Mouse (Mus musculus) heart, embryonic 10.5 days (tissue): Measurements from ENCODE around the gene Ccdc127. TPM values are rescaled to one million over a fixed set of nuclear protein-coding genes. Genes with fewer than 3 reads are reported as not detected.
A peak's percentile ranks its signal among the peaks of the same experiment; 100 is the strongest.

ENCODE experiments used
- DNase-seq: peaks from one replicate; pipeline ENCODE4 v3.0.0-alpha.2; 2017; ENCODE audit warnings: low spot score
- H3K27ac ChIP-seq: fragments of 300-500 bp; sonication (generic); 2 replicates; pipeline ENCODE4 v1.5.1; 2016; ENCODE audit warnings: mild to moderate bottlenecking
- H3K27me3 ChIP-seq: fragments of 300-500 bp; sonication (generic); 2 replicates; pipeline ENCODE4 v1.6.1; 2016; ENCODE audit warnings: mild to moderate bottlenecking; ENCODE audit not compliant: poor library complexity, insufficient read depth, severe bottlenecking
- H3K36me3 ChIP-seq: fragments of 300-500 bp; sonication (generic); 2 replicates; pipeline ENCODE4 v1.6.1; 2016; ENCODE audit warnings: mild to moderate bottlenecking, moderate library complexity
- H3K4me1 ChIP-seq: fragments of 300-500 bp; sonication (generic); 2 replicates; pipeline ENCODE4 v1.6.1; 2016; ENCODE audit warnings: mild to moderate bottlenecking
- H3K4me3 ChIP-seq: fragments of 300-500 bp; sonication (generic); 2 replicates; pipeline ENCODE4 v1.5.1; 2016; ENCODE audit warnings: mild to moderate bottlenecking, moderate library complexity
- H3K9me3 ChIP-seq: fragments of 300-500 bp; sonication (generic); 2 replicates; pipeline ENCODE4 v1.6.1; 2016; ENCODE audit warnings: mild to moderate bottlenecking, moderate library complexity
- WGBS: fragments of 180-500 bp; shearing (Covaris S2); methylation state at CpG from one replicate; pipeline ENCODE4 v1.1.7; 2016; 5-methylcytosine and 5-hydroxymethylcytosine counted together
- polyA plus RNA-seq: library from polyadenylated mRNA; unstranded; fragments of >200 nt; fragmentation: Nextera tagmentation; extraction: Ambion mirVana; gene quantifications from 2 replicates; pipeline ENCODE4 v1.2.1, GENCODE M21; 2016

Ccdc127 gene
- polyA plus RNA-seq, 1 experiment from 2014 or later: 50.0 TPM

- DNase-seq: no peak
- Histone ChIP-seq H3K36me3 (peaks cover 23% of the 10 kb centered on the region), H3K9me3 (no peaks in the 10 kb centered on the region), H3K4me3 (peak overlapping the region; percentile 77), H3K27ac (peak overlapping the region; percentile 99), H3K27me3 (no peaks in the 10 kb centered on the region), H3K4me1 (peaks cover 15% of the 10 kb centered on the region)
- WGBS: under 1% methylated on average over 15 of the region's 15 CpGs
Measured at GRCm38 (mm10) chr13:74350435-74350906, 362 bp downstream of the Ccdc127 start.

GRCm38 (mm10) chr13:74356491-74356890 lies 6.4 kb downstream of the Ccdc127 start:
- 94% methylated on average over 13 of the region's 13 CpGs for WGBS
- Histone ChIP-seq H3K4me1 (no peaks in the 10 kb centered on the region), H3K4me3 (no peak overlapping the region), H3K27ac (no peak overlapping the region), H3K27me3 (no peaks in the 10 kb centered on the region), H3K36me3 (peaks cover 77% of the 10 kb centered on the region), H3K9me3 (no peaks in the 10 kb centered on the region)
- DNase-seq: no peak

GRCm38 (mm10) chr13:74362218-74362617 lies 12.1 kb downstream of the Ccdc127 start:
- 81% methylated on average over 2 of the region's 2 CpGs for WGBS
- peaks cover 43% of the 10 kb centered on the region for H3K36me3 ChIP-seq
- H3K27me3 ChIP-seq: no peaks in the 10 kb centered on the region
- DNase-seq: no peak
- H3K4me3 ChIP-seq: no peak overlapping the region
- no peak overlapping the region for H3K27ac ChIP-seq
- peaks cover 18% of the 10 kb centered on the region for H3K4me1 ChIP-seq
- H3K9me3 ChIP-seq: 0 out of 2 replicates have a peak, but pooled peaks cover 1% of the 10 kb centered on the region

GRCm38 (mm10) chr13:74363176-74363858 lies 13.2 kb downstream of the Ccdc127 start:
- Histone ChIP-seq H3K9me3 (0 out of 2 replicates have a peak, but pooled peaks cover 3% of the 10 kb centered on the region), H3K4me3 (peak overlapping the region; percentile 45), H3K4me1 (peaks cover 18% of the 10 kb centered on the region), H3K27ac (peak overlapping the region; percentile 90), H3K27me3 (no peaks in the 10 kb centered on the region), H3K36me3 (peaks cover 32% of the 10 kb centered on the region)
- WGBS: 75% methylated on average over 13 of the region's 13 CpGs
- peak; percentile 76 for DNase-seq

- Histone ChIP-seq H3K9me3 (0 out of 2 replicates have a peak, but pooled peaks cover 3% of the 10 kb centered on the region), H3K27me3 (no peaks in the 10 kb centered on the region), H3K4me3 (peak within 1 kb of the TSS; percentile 45), H3K36me3 (peaks cover 27% of the 10 kb centered on the region), H3K4me1 (peaks cover 18% of the 10 kb centered on the region), H3K27ac (peak within 1 kb of the TSS; percentile 90)
- peak; percentile 83 for DNase-seq
- WGBS: 47% methylated on average over 8 of the region's 8 CpGs
Measured at GRCm38 (mm10) chr13:74363859-74364235, 13.7 kb downstream of the Ccdc127 start, which contains the start of gene Lrrc14b. Gene Lrrc14b (minus strand): TSS chr13:74364005.

- no peak for DNase-seq
- Histone ChIP-seq H3K4me1 (no peaks in the 10 kb centered on the region), H3K27ac (no peak overlapping the region), H3K9me3 (no peaks in the 10 kb centered on the region), H3K4me3 (no peak overlapping the region), H3K27me3 (no peaks in the 10 kb centered on the region), H3K36me3 (no peaks in the 10 kb centered on the region)
- WGBS: 70% methylated on average over 10 of the region's 10 CpGs
Measured at GRCm38 (mm10) chr13:74381533-74382276, 31.6 kb downstream of the Ccdc127 start.

GRCm38 (mm10) chr13:74382289-74382688 lies 32.2 kb downstream of the Ccdc127 start:
- H3K36me3 ChIP-seq: no peaks in the 10 kb centered on the region
- H3K9me3 ChIP-seq: no peaks in the 10 kb centered on the region
- DNase-seq: no peak
- no peak overlapping the region for H3K4me3 ChIP-seq
- 76% methylated on average over 3 of the region's 3 CpGs for WGBS
- H3K27me3 ChIP-seq: no peaks in the 10 kb centered on the region
- H3K4me1 ChIP-seq: no peaks in the 10 kb centered on the region
- H3K27ac ChIP-seq: no peak overlapping the region

GRCm38 (mm10) chr13:74389730-74390129 lies 39.6 kb downstream of the Ccdc127 start:
- H3K27me3 ChIP-seq: no peaks in the 10 kb centered on the region
- H3K4me3 ChIP-seq: peak overlapping the region; percentile 73
- H3K9me3 ChIP-seq: no peaks in the 10 kb centered on the region
- H3K27ac ChIP-seq: no peak overlapping the region
- no peaks in the 10 kb centered on the region for H3K36me3 ChIP-seq
- no peaks in the 10 kb centered on the region for H3K4me1 ChIP-seq
- 60% methylated on average over 6 of the region's 6 CpGs for WGBS
- DNase-seq: no peak

- Histone ChIP-seq H3K9me3 (no peaks in the 10 kb centered on the region), H3K4me1 (no peaks in the 10 kb centered on the region), H3K4me3 (peak within 1 kb of the TSS; percentile 73), H3K27me3 (no peaks in the 10 kb centered on the region), H3K27ac (peak within 1 kb of the TSS; percentile 83), H3K36me3 (no peaks in the 10 kb centered on the region)
- WGBS: 4% methylated on average over 14 of the region's 14 CpGs
- DNase-seq: no peak
Measured at GRCm38 (mm10) chr13:74390371-74390990, 40.4 kb downstream of the Ccdc127 start, which contains the start of gene Zfp72. Gene Zfp72 (minus strand): TSS chr13:74390836.

GRCm38 (mm10) chr13:74391156-74391555 lies 41.0 kb downstream of the Ccdc127 start:
- 74% methylated on average over 2 of the region's 2 CpGs for WGBS
- no peaks in the 10 kb centered on the region for H3K36me3 ChIP-seq
- H3K27me3 ChIP-seq: no peaks in the 10 kb centered on the region
- DNase-seq: no peak
- H3K4me1 ChIP-seq: no peaks in the 10 kb centered on the region
- no peak overlapping the region for H3K27ac ChIP-seq
- H3K4me3 ChIP-seq: no peak overlapping the region
- no peaks in the 10 kb centered on the region for H3K9me3 ChIP-seq

- peak within 1 kb of the TSS; percentile 38 for H3K4me3 ChIP-seq
- no peaks in the 10 kb centered on the region for H3K9me3 ChIP-seq
- 10% methylated on average over 11 of the region's 11 CpGs for WGBS
- no peak for DNase-seq
- 0 out of 2 replicates have a peak, but pooled peaks cover 3% of the 10 kb centered on the region for H3K4me1 ChIP-seq
- H3K27ac ChIP-seq: peak within 1 kb of the TSS; percentile 10; the same call in 1 of the 2 replicates
- H3K36me3 ChIP-seq: no peaks in the 10 kb centered on the region
- peaks cover 2% of the 10 kb centered on the region; the same call in 1 of the 2 replicates for H3K27me3 ChIP-seq
Measured at GRCm38 (mm10) chr13:74399298-74399839, 49.3 kb downstream of the Ccdc127 start, which contains the start of gene Ftl1-ps1. Gene Ftl1-ps1 (plus strand): TSS chr13:74399694.
